Mouse (Mus musculus) cerebral cortex, adult 2 months (tissue): ENCODE measurements around the gene Gtf2h2.

Experiments
- whole genome bisulfite sequencing: fragments of 180-500 bp; shearing (Covaris S2); methylation state at CpG from one replicate; pipeline ENCODE4 v1.1.7; 2018; 5-methylcytosine and 5-hydroxymethylcytosine counted together

Gene Gtf2h2

GRCm38 (mm10) chr13:100483610-100484009, 8.8 kb downstream of the Gtf2h2 start:
- 97% methylated on average over 7 of the region's 7 CpGs for WGBS

GRCm38 (mm10) chr13:100463527-100464222, 28.7 kb downstream of the Gtf2h2 start:
- WGBS, result 77% methylated on average over 2 of the region's 2 CpGs

GRCm38 (mm10) chr13:100461336-100461735, 31.0 kb downstream of the Gtf2h2 start:
- 41% methylated on average over 3 of the region's 3 CpGs for WGBS

GRCm38 (mm10) chr13:100452415-100453127, 39.8 kb downstream of the Gtf2h2 start, which contains the start of gene Naip1:
TSS of gene Naip1 (minus strand) at chr13:100452869.
- WGBS, result 86% methylated on average over 8 of the region's 8 CpGs

- 90% methylated on average over 1 of the region's 1 CpGs for WGBS
Observed at GRCm38 (mm10) chr13:100449495-100449894, 42.9 kb downstream of the Gtf2h2 start.

GRCm38 (mm10) chr13:100440116-100440515, 52.3 kb downstream of the Gtf2h2 start:
- WGBS, result 65% methylated on average over 3 of the region's 3 CpGs

- 46% methylated on average over 1 of the region's 1 CpGs for WGBS
Observed at GRCm38 (mm10) chr13:100438701-100439100, 53.7 kb downstream of the Gtf2h2 start.

GRCm38 (mm10) chr13:100437322-100437825, 55.0 kb downstream of the Gtf2h2 start:
- WGBS, result 80% methylated on average over 3 of the region's 3 CpGs

- 82% methylated on average over 1 of the region's 1 CpGs for whole genome bisulfite sequencing
Observed at GRCm38 (mm10) chr13:100436556-100437163, 55.7 kb downstream of the Gtf2h2 start.

GRCm38 (mm10) chr13:100419958-100420357, 72.4 kb downstream of the Gtf2h2 start:
- WGBS, result 89% methylated on average over 7 of the region's 7 CpGs

- WGBS, result 64% methylated on average over 1 of the region's 1 CpGs
Observed at GRCm38 (mm10) chr13:100414428-100414827, 78.0 kb downstream of the Gtf2h2 start.
